Mouse (Mus musculus): Measurements from ENCODE around the gene Olfr168.
"Not testable (repeated sequence)": the region's sequence is repeated elsewhere in the genome, so short reads cannot be mapped to it uniquely, and the experiment has no call there.

Gene Olfr168

GRCm38 (mm10) chr16:19535455-19535854 is at the start of gene Olfr168:
TSS of gene Olfr168 (minus strand) at chr16:19535555.
- DNase-seq (ENCODE audit: low read depth, low spot score), result no peak

DNA sequence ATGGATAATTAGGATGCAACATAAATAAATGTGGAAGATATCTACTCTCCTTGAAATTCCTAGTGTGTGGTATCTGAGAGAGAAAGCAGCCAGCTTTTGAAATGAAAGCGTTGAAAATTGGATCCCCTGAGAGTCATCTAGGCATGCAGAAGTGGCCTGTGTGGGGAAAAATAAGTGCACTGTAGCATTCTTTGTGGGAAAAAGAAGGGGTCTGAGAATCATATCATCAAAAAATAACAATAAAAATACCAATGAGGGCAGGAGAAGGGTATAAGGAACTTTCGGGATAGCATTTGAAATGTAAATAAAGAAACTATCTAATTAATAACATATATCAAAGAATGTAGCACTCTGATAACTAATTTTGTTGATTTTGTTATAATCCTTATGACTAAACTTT is 36.4 kb upstream of the Olfr168 start, which contains the start of gene Olfr169:
Gene Olfr169 (minus strand): TSS at position 101 of the 400 bp plus-strand sequence.
- DNase-seq (ENCODE audit: low read depth, low spot score), result not testable (repeated sequence)

DNA sequence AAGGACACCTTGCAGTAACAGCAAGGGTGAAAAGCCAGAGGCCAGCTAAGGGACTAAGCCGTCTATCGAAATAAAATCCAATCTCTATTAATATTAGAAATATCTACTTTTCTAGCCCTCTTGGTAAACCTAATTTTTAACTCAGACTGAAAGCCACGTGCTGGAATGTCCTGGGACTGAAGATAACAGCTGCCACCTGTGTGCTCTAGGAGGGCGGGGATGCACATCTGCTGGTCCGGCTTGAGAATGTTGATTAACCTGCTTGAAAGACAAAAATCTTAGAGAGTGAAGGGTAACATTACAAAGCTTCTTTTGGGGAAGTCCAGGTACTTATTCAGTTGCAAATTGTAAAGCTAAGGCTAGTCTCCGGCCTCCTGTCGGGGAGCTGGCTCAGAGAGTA is 18.1 kb upstream of the Olfr168 start:
- not testable (repeated sequence) for DNase-seq (ENCODE audit: low read depth, low spot score)

DNA sequence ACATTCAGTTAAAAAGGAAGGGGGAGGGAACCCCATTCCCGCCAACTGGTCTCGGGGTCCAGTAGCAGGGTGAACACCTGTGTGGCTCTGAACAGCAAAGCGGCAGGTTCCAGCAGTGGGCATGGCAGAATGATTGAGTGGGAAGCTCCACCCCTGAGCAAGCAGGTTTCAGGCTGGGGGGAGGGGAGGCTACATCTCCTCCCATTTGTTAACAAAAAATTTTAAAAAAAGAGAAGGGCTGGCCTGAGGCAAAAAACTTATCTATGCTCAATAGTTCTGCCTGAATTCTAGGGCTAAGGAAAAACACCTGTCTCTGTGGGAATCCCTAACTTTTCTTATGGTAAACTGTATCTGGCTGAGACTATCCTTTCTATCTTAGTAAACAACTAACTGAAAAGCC is 16.9 kb upstream of the Olfr168 start:
- not testable (repeated sequence) for DNase-seq (ENCODE audit: low read depth, low spot score)

GRCm38 (mm10) chr16:19522166-19522565 is 13.2 kb downstream of the Olfr168 start, which contains the start of gene Olfr167:
TSS of gene Olfr167 (minus strand) at chr16:19522266.
- no peak for DNase-seq (ENCODE audit: low read depth, low spot score)

GRCm38 (mm10) chr16:19483394-19483793 is 52.0 kb downstream of the Olfr168 start, which contains the start of gene Olfr166:
TSS of gene Olfr166 (plus strand) at chr16:19483694.
- no peak for DNase-seq (ENCODE audit: low read depth, low spot score)
